Comparison of ENCODE assay signal across 17 mouse cellular contexts in genomic region chr5:127807419-127807818, GRCm38 (mm10).
"Had no signal": no experiment of that assay in that cellular context is flagged by ENCODE, and none has a peak within 500 bp of the region (broad histone marks: within the 10 kb centered on the region; RNA-seq: fewer than 3 reads in every experiment).

No protein-coding gene starts in this region.

- H3K9me3 ChIP-seq: liver, embryonic 15.5 days; midbrain, embryonic 13.5 days; midbrain, embryonic 15.5 days; neural tube, embryonic 12.5 days; stomach, embryonic 15.5 days had no signal

- H3K27ac ChIP-seq: liver, embryonic 13.5 days; liver, embryonic 15.5 days; macrophage; midbrain, embryonic 13.5 days; midbrain, embryonic 15.5 days; neural tube, embryonic 12.5 days; stomach, embryonic 15.5 days; stomach, postnatal 0 days had no signal

- H3K4me3 ChIP-seq: liver, embryonic 13.5 days; liver, embryonic 15.5 days; megakaryocyte, embryonic 14.5 days; midbrain, embryonic 13.5 days; midbrain, embryonic 15.5 days; neural tube, embryonic 12.5 days; stomach, embryonic 15.5 days had no signal

- DNase-seq: liver, embryonic 13.5 days; liver, postnatal 0 days; lung, postnatal 10 days; right cerebral cortex, postnatal 14 days; thymus, adult 2 months; thymus, postnatal 25 days; thymus, postnatal 4 days had no signal

- H3K4me2 ChIP-seq: liver, embryonic 11.5 days; liver, embryonic 13.5 days; liver, embryonic 15.5 days; midbrain, embryonic 11.5 days; midbrain, embryonic 13.5 days; midbrain, embryonic 15.5 days; neural tube, embryonic 12.5 days; stomach, embryonic 15.5 days had no signal

- H3K4me1 ChIP-seq: liver, embryonic 13.5 days; liver, embryonic 15.5 days; megakaryocyte, embryonic 14.5 days; midbrain, embryonic 13.5 days; midbrain, embryonic 15.5 days; neural tube, embryonic 12.5 days; stomach, embryonic 15.5 days had no signal

- H3K9ac ChIP-seq: liver, embryonic 13.5 days; liver, embryonic 15.5 days; liver, postnatal 0 days; midbrain, embryonic 13.5 days; midbrain, embryonic 15.5 days; neural tube, embryonic 12.5 days; stomach, embryonic 15.5 days had no signal

- H3K27me3 ChIP-seq: liver, embryonic 13.5 days; liver, embryonic 15.5 days; megakaryocyte, embryonic 14.5 days; midbrain, embryonic 13.5 days; midbrain, embryonic 15.5 days; neural tube, embryonic 12.5 days; stomach, embryonic 15.5 days had no signal

- H3K36me3 ChIP-seq: liver, embryonic 13.5 days; liver, embryonic 15.5 days; midbrain, embryonic 13.5 days; midbrain, embryonic 15.5 days; neural tube, embryonic 12.5 days; stomach, embryonic 15.5 days had no signal

- ATAC-seq: liver, postnatal 0 days; midbrain, embryonic 13.5 days; midbrain, embryonic 15.5 days had no signal
